Mouse (Mus musculus): ENCODE results near the gene Hoxa13.

DNA sequence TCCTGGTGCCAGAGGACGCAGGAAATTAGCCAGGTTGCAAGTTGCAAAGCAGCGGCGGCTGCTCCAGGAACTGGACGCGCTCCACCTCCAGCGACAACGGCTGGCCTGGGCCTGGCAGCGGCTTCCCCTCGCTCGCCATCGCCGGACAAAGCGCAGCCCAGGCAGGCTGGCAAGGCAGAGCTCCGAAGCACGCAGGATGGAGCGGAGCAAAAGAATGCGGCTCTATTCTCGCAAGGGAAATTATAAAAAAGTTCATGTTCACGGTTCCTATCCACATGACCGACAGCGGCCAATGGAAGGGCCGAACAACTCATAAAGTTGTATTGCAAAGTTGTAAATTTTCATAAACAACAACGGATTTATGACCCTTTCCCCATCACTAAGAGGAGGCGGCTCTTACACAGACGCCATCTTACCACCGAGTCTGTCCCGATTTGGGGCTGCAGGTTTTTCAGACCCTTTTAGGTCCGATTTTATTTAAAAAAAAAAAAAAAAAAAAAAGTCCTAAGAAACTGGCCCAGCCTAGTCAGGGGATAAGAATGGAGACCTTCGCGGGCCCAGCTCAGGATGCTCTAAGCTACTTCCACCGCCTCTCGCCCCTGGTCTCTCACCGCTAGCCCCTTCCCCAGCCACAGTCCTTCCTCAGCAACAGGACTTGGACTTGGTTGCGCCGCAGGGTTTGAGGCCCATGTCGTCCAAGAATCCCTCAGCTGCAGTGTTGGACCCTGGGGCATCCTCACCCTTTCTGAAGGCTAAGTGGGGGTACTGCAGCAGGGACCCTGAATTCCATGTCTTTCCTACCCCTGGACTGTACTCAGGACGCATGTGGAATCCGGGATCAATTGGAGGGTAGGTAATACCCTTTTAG, 47.3 kb downstream of the Hoxa13 start, which contains the start of the genes Hoxa3 and Gm28308:
- TF ChIP-seq CTCF (IDR thresholded peaks at IDR 0.05; ENCODE audit: control insufficient read depth, insufficient read depth, insufficient read length) (no peak), MYOG (IDR thresholded peaks at IDR 0.05; ENCODE audit: control insufficient read depth, extremely low read depth, insufficient read length) (no peak), USF1 (IDR thresholded peaks at IDR 0.05; ENCODE audit: low read depth) (peak; percentile 88)
